Mouse (Mus musculus): ENCODE data around the gene Ell.
"Not testable (repeated sequence)": the region's sequence is repeated elsewhere in the genome, so short reads cannot be mapped to it uniquely, and the experiment has no call there.

Ell gene

DNA sequence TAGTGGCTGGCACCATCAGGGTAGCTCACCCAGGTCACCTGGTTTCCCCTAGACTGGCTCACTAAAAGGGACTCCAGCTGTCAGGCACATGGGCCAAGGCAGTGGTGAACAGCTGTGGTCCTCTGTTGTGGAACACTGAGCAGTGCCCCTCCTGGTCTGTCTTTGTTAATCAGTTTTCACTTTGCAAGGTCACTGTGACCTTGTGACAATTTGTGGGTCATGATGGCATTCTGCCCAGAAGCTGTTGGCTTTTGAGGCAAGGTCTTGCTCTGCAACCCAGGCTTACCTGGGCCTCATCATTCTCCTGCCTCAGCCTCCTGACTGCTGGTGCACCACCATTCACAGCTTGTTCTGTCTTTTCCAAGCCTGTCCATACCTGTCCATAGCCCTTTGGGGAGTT, 31.1 kb downstream of the Ell start:
- no peak for DNase-seq

DNA sequence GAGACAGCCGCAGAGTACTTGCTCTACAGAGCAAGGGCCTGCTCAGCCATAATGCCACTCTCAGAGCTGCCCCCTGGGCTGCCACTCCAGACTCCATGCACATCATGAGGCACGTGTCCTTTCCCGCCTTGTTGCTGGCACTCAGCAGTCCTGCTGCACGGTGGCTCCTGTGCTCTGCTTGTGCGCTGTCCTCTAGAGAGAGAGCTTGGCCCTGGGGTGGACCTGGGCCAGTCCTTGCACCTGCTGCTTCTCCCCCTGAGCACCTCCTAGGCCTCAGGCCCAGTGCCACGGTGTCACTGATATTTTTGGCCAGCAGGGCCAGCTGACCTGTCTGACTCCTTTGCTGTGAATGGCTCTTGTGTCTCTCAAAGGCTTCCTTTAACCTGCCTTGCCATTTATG, 31.7 kb downstream of the Ell start:
- DNase-seq = no peak

DNA sequence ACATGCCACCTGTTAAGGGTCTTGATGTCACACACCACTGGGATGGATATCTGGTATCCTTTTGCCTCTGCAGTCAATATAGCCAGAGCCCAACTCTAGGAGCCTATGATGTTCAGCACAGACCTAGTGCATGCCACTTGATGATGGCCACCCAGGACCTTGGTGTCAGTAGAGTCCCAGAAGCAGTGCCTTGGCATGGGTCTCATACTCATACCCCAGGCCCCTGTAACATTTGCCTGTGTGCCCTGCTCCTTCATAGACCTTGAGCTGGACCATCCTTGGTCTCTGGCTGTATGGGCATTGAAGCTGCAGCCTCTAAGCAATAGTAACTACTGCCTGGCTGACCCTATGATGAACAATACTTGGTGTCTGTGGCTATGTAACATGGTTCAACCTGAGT, 35.0 kb downstream of the Ell start:
- DNase-seq = no peak

DNA sequence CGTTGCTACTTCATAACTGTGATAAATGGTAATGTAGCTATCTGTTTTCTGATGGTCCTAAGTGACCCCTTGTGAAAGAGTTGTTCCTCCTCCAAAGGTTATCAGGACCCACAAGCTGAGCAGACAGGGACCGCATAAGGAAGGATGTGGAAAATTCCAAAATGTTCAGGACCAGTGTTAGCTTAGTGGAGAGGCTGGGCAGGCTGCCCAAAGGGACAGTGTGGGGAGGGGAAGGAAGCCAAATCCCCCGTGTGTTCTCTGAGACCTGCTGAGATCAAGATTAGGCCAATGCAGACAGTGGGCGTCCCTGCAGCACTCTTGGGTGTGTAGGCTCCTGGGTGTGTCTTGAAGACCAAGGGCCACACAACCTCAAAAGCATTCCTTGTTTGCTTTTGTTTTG, 35.7 kb downstream of the Ell start:
- no peak for DNase-seq

DNA sequence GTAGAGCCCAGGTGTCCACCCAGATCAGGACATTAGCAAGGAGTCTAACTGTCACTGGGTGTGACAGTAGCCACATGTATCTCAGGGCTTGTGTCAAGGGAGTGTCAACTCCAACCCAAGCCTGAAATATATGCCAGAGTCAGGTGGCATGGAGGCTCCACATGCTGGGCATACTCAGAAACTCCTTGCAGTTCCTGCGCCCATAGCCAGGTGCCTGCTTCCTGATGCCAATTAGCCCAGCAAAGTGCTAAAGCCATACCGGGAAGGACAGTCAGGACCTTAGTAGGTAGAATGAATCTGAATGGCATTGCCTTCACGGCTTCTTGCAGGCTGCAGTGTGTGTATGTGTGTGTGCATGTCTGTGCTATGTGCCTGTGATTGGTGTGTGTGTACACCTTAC, 38.0 kb downstream of the Ell start:
- DNase-seq = no peak

DNA sequence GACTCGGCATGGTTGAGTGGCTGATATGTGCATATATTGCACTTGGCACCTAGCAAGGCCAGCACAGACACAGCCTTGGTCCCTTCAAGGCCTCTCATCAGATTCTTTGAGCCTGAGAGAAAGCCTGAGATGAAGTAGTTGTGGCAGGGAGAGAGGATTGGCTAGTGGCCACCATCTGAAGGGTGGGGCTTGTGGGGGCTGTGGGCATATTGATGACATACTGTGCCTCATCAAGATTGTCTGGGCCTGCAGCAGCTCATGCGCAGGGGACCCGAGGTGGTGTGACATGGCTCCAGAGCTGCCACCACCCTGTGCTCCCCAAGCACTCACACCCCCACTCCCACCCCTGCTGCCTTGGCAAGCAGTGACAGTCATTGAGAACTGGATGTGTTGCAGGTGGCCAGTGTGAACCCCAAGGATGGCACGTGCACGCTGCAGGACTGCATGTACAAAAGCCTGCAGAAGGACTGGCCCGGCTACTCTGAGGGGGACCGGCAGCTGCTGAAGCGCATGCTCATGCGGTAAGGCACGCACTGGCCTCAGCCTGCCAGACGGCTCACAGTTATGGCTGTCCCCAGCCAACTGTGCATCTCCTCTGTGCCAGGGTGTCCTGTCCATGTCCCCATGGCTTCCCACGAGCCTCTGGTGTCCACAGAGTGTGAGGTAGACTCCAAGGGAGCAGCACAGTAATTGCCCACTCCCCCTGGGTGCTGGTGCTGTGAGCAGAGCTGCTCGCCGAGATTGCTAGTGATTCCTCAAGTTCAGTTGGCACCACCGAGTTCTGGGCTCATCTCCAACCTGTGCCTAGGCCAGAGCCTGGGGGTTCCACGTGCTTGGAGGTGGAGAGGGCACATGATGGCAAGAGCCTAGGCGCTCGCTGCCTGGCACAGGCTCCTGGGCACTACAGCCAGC, 44.5 kb downstream of the Ell start:
- DNase-seq = no peak

DNA sequence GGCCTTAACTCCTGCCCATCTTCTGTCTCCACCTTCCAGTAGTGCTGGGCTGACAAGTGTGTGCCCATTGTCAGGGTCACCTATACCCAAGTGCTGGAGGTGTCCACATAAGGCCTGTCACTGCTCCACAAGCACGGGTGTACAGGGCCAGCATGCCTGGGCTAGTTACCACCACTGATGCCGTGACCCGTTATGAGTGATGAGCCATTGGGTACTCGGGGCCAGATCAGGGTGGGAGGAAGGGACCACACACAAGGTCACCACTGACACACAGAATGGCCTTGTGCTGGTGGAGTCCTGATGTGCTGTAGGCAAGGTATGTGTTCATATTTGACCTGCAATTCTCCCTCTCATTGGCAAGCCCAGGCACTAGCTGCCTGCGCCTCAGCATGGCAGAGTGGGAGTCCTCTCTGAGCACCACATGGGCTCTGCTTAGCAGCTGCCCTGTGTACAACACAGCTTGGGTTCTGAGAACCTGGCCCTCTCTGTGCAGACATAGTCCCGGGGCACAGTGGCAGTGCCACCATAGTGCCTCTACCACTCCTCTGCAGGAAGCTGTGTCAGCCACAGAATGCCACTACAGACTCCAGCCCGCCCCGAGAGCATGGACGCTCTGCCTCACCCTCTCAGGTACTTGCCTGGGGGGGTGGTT, 45.5 kb downstream of the Ell start:
- DNase-seq = no peak

DNA sequence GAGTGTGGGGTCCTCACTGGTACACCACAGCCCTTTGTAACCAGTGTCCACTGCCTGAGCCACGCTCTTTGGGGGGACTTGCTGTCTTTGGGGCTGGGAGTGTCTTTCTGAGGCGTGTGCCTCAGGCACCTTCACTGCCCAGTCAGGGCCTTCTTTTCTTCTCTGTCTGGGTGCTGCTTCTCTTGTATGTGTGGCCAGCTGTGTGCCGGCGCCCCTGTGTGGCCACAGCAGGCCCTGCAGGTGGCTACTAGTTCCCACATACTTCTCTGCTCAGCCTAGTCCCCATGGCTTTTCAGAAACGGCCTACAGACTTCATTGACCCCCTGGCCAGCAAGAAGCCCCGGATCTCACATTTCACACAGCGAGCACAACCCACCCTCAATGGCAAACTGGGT, 46.0 kb downstream of the Ell start:
- peak; percentile 85 for DNase-seq

DNA sequence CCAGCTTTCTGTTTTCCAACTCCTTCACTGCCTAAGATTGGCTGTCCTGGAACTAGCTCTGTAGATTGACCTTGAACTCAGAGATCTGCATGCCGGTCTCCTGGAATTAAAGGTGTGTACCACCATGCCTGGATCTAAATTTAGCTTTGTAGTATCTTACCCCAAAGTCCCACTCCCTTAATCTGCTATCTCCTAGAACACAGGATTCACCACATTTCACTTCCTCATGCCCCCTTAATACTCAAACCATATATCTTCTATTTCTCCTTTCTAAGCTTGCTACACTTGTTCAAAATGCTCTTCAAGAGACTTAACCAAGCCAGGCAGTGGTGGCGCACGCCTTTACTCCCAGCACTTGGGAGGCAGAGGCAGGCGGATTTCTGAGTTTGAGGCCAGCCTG, 48.7 kb downstream of the Ell start:
- not testable (repeated sequence) for DNase-seq

DNA sequence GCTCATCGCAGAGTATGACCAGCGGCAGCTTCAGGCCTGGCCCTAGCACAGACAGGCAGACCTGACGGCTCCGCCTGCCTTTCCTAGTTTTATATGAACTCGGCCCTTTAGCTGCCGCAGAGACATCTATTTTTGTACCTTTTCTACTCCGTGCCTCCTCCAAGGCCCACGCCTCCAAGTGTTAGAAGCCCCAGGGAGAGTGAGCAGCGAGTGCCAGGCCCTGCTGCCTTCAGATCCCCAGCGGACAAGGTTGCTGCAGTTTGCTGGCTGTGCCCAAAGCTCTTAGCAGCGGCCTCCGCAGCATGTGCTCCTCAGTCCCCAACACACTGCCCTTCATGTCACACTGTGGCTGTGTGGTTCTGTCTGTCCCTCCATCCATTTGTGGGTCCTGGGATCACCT, 52.3 kb downstream of the Ell start:
- DNase-seq = no peak

DNA sequence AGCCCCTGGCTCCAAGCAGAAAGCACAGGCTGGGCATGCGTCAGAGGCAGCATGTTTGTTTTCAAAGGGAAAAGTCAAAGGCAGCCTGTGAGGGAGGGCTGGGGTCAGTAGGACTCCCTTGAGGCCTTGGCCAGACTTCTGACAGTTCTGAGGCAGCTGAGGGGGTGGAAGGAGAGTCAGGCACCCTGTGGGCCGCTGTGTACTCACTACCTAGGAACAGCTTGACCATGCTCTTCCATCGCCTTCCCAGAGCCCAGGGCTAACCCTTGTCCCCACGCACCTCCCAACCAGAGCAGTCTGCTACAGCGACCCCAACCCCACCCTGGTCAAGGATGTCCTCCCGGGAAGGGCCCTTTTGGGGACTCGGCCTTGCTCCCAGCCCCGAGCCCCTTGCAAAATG, 53.9 kb downstream of the Ell start:
- DNase-seq = no peak

DNA sequence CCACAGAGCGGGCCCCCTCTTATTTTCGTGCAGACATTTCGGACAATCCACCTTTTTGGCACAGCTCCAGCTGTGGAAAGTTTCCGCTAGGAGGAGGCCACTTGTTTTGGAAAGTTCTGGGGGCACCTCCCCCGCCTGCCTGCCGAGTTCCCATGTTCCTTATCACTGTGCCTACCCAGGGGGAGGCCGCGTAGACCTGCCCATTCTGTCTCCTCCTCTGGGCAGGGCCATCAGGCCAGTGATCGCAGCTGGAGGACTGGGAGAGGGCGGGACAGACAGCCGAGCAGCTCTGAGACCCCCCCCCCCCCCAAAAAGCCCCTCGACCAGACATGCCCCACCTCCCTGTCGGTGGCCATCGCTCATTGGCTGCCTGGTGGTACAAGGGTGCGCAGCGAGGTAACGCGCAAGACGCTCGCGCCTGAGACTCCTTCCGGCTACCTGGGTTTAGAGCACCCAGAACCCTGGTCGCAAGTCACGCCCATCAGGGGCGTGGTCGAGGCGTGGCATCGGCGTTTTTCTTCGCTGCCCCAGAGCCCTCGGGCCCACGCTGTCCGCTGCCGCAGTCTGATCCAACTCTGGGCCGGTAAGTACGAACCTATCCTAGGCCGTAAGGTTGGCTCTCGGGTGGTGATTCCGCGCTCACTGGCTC, 54.8 kb downstream of the Ell start, which contains the start of gene Isyna1:
Gene Isyna1 (plus strand): TSS at position 413 of the 649 bp plus-strand sequence.
- peak; percentile 80 for DNase-seq

DNA sequence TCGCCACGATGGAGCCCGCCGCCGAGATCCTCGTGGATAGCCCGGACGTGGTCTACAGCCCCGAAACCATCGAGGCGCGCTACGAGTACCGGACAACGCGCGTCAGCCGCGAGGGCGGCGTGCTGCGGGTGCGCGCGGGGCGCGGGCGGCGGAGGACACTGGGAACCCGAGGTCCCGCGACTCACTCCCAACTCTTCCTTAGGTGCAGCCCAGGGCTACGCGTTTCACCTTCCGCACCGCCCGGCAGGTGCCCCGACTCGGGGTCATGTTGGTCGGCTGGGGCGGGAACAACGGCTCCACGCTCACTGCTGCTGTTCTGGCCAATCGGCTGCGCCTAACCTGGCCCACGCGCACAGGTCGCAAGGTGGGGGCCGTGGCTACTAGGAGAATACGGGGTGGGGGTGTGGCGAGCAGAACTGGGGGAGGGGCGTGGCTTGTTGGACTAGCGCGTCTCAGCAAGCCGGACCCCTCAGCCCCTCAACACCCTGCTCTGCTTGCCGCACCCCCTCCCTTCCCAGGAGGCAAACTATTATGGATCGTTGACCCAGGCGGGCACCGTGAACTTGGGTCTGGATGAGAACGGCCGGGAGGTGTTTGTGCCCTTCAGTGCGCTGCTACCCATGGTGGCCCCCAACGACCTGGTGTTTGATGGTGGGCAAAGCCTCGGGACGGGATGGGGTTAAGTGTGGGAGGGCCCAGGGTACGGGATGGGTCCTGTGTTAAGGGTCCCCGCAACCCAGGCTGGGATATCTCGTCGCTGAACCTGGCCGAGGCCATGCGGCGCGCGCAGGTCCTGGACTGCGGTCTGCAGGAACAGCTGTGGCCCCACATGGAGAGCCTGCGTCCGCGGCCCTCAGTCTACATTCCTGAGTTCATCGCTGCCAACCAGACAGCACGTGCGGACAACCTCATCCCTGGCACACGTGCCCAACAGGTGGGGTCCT, 55.6 kb downstream of the Ell start:
- DNase-seq = no peak

DNA sequence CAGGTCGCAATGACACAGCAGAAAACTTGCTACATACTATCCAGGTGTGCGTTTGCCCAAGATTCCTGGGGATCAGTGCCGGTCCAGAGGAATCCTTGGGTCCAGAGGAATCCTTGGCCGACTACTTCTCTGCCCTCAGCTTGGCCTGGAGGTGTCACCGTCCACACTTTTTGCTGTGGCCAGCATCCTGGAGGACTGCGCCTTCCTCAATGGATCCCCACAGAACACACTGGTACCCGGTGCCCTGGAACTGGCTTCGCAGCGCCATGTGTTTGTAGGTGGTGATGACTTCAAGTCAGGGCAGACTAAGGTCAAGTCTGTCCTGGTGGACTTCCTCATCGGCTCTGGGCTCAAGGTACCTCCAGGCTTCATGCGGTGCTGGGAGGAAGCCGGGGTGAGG, 56.6 kb downstream of the Ell start:
- no peak for DNase-seq

DNA sequence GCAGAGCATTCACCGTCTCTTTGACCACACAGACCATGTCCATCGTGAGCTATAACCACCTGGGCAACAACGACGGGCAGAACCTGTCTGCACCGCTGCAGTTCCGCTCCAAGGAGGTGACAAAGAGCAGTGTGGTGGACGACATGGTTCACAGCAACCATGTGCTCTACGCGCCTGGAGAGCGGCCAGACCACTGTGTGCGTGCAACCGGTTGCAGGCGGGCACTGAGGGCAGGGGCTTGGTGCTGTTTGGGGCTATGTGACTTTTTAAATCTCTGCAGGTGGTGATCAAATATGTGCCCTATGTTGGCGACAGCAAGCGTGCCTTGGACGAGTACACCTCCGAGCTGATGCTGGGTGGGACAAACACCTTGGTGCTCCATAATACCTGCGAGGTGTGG, 57.0 kb downstream of the Ell start:
- DNase-seq = no peak

DNA sequence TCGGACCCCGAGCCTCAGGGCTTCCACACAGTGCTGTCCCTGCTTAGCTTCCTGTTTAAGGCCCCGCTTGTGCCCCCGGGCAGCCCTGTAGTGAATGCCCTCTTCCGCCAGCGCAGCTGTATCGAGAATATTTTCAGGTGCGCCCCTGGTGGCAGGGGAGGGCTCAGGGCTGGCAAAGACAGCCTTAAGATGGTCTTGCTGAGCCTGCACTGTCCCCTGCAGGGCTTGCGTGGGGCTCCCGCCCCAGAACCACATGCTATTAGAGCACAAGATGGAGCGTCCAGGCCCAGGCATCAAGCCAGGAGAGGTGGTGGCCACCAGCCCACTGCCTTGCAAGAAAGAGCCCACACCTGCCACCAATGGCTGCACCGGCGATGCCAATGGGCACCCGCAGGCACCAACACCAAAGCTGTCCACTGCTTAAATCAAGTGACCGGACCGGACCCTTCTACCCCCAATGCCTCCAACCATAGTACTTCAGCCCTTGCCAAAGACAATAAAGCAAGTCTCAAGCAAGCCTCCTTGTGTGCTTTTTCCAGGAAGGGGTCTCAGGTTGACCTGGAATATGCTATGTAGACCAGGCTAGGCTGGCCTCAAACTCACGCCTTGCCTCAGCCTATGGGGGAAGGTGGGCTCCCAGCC, 57.6 kb downstream of the Ell start:
- no peak for DNase-seq

DNA sequence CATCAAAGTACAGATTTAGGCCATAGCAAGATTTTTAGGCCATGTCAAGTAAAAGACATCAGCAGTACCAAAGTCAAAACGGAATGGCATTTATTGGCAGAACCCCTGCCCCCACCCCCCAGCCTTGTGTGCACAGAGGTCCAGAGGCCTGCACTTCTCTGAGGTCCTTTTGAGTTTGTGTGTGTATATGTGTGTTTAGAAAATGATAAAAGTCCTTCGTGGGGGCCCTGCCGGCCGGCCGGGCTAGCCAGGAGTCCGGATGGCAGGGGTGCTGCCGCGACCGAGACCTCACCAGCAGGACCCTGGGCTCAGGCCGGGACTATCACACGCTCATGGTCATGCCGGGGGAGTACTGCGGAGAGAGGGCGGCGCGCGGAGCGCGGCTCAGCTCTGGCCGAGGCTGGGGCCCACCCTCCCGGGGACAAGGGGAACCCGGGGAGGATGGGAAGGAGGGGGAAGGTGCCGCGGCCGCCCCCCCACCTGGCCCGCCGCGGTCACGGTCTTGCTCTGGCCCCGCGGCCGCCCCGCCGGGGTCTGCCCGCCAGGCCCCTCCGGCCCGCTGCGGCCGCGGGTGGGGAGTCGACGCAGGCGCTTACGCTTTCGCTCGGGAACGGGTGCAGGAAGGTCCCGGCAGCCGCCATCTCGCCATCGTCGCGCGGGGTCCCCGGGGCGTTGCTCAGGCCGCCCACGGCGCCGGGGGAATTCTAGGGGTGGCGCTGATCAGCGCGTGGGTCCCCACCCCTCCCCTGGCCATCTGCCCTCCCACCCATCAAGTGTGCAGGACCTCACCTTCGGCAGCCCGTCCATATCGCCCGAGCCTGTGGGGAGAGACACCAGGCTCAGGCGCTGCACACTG, 58.4 kb downstream of the Ell start:
- no peak for DNase-seq

DNA sequence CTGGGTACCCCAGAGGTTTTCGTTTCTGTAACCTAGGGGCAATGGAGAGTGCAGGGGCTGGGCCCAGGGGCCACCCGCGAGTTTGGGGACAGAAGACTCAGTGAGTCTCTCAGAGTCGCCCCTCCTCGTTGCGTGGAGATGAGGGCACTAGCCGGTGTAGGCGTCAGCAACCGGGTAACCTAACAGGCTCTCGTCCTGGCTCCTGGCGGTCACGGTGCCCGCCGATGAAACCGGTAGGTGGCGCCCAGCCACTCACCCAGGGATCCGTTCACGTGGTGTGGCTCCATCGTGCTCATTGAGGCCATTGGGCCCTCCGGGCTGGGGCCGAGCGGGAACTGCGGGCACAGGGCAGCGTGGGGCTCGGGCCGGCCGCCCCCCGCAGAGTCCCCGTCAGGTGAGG, 59.0 kb downstream of the Ell start:
- peak; percentile 84 for DNase-seq

DNA sequence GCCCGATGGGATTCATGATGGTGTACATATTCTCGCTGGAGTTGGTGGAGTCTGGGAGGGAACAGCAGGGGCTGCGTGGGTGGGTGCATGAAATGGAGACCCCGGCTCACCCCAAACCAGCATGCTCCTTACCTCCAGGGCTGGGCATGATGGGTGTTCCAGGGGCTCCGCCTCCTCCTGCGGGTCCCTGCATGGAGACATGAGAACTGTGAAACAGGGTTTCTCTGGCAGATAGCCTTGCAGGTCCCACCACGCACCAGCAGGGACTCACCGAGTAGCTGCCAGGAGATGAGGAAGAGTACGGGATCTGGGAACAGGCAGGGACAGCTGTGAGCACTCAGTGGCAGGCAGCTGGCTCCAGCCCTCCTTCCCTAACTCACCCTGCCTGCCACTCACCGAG, 59.5 kb downstream of the Ell start:
- DNase-seq = peak; percentile 72

DNA sequence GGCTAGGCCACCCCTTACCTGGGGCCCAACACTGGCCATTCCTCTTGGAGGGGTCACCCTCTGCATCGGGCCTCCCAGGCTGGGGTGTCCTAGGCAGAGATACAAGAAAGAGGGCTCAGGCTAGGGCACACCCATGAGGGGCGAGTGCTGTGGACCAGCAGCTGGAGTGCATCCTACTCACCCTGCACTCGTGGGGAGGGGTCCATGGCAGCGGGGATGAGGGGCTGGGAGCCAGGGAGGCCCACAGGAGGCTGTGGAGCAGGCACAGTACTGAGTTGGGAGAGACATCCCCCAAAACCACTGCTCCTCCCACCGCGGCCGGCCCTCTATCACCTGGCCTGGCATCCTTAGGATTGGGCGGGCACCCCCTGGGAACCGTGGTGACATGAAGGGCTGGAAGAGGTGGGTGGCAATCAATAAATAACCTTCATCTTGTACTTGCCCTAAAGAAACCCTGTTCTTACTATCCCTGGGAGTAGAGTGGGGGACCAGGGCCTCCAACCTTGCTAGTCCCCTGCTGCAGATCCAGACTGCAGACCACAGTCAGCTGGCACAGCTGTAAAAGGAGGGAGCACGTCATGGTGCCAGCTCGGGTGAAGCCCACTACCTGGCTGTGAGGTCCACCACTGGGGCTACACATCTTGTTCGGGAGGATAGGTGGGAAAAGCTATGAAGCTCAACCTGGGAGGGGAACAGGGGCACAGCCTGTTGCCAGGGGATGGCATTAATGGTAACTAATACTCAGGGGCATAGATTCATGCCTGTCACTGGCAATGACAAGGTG, 60.4 kb downstream of the Ell start:
- no peak for DNase-seq
